In the genomic region with DNA sequence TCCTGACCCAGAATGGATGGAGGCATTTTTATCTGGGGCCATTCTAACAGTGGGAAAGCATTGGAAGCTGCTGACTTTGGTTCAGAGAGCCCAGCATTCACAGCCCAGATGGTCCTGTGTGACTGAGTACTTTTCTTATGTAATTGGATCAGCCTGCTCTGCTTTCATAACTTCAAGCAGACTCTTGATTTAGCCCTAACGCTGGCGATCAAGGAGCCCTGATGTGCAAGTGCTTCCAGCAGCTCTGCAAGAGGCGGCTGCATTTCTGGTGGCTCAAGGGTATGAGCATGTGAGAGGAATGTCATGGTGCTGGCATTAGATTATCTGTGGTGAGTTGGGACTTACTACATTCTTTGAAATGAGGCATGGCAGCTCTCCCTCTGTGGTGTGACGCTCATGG, we compare ENCODE assay signal across 7 mouse cellular contexts. TPM values are rescaled to one million over a fixed set of nuclear protein-coding genes. Genes with fewer than 3 reads are reported as not detected.
DNase-seq lines count a peak whose midpoint lies in the region; ATAC-seq lines count a peak whose summit lies in the region.

No protein-coding gene starts in this region.

- DNase-seq in gastrocnemius, postnatal 25 days = peak; percentile 31
- peak; percentile 67 to 77 for DNase-seq in left cerebral cortex, adult 18-20 months (ENCODE audit: low spot score in 2 of 2)
- peak; percentile 81 for DNase-seq in skeletal muscle tissue, adult 2 months (ENCODE audit: low read depth, low spot score)
- no peak for DNase-seq in kidney, adult 11 months
- DNase-seq in thymus, adult 18-20 months = no peak

- H3K36me3 ChIP-seq in midbrain, embryonic 12.5 days = peaks cover 47% of the 10 kb centered on the region
- H3K36me3 ChIP-seq in midbrain, embryonic 16.5 days (ENCODE audit: control insufficient read depth, insufficient read depth, low read length) = peaks cover 9% of the 10 kb centered on the region

- no peak for ATAC-seq in midbrain, embryonic 12.5 days (ENCODE audit: low FRiP score, low read depth)
- no peak for ATAC-seq in midbrain, embryonic 16.5 days

- H3K27ac ChIP-seq in midbrain, embryonic 12.5 days (replicated peaks) = 0 out of 2 replicates have a peak overlapping the region, but pooled peaks have one; percentile 4
- no peak overlapping the region for H3K27ac ChIP-seq in midbrain, embryonic 16.5 days (ENCODE audit: low read length)

- no peaks in the 10 kb centered on the region for H3K27me3 ChIP-seq in midbrain, embryonic 12.5 days
- H3K27me3 ChIP-seq in midbrain, embryonic 16.5 days (ENCODE audit: control insufficient read depth, insufficient read depth, low read depth, low read length) = no peaks in the 10 kb centered on the region

- H3K4me2 ChIP-seq in midbrain, embryonic 12.5 days (replicated peaks) = no peak overlapping the region
- no peak overlapping the region for H3K4me2 ChIP-seq in midbrain, embryonic 16.5 days (ENCODE audit: low read length)

- 63% methylated on average over 4 of the region's 4 CpGs for WGBS in midbrain, embryonic 12.5 days
- 40% methylated on average over 4 of the region's 4 CpGs for WGBS in midbrain, embryonic 16.5 days

- H3K4me1 ChIP-seq in midbrain, embryonic 12.5 days = 0 out of 2 replicates have a peak, but pooled peaks cover 6% of the 10 kb centered on the region
- H3K4me1 ChIP-seq in midbrain, embryonic 16.5 days (ENCODE audit: control insufficient read depth, insufficient read depth, low read length) = no peaks in the 10 kb centered on the region; the same call in 1 of the 2 replicates

- no peak overlapping the region for H3K4me3 ChIP-seq in midbrain, embryonic 12.5 days
- no peak overlapping the region for H3K4me3 ChIP-seq in midbrain, embryonic 16.5 days (ENCODE audit: low read depth, low read length)

- H3K9ac ChIP-seq in midbrain, embryonic 12.5 days (replicated peaks) = no peak overlapping the region
- no peak overlapping the region for H3K9ac ChIP-seq in midbrain, embryonic 16.5 days (ENCODE audit: low read depth, low read length)

- no peaks in the 10 kb centered on the region for H3K9me3 ChIP-seq in midbrain, embryonic 12.5 days
- no peaks in the 10 kb centered on the region for H3K9me3 ChIP-seq in midbrain, embryonic 16.5 days (replicated peaks; ENCODE audit: control insufficient read depth, low read length, poor library complexity, severe bottlenecking)

RNA-seq across cellular contexts. Expression of gene Wipf2, which starts 8.6 kb away (rescaled TPM):
- 4.9 TPM in 2 replicates for polyA plus RNA-seq in midbrain, embryonic 12.5 days (2016; fragmentation: Nextera tagmentation; extraction: Ambion mirVana)
- 4.5 and 4.7 TPM in 2 replicates for polyA plus RNA-seq in midbrain, embryonic 16.5 days (2015; fragmentation: Nextera tagmentation; extraction: Ambion mirVana)
- 1 to 10 TPM; 4.1 to 4.9 TPM for total RNA-seq in gastrocnemius, postnatal 25 days (2021)
- total RNA-seq in left cerebral cortex, adult 18-20 months (2021) = 10 to 100 TPM; 73.3 to 75.5 TPM

RNA-seq across cellular contexts. Expression of gene Rapgefl1, which starts 35.5 kb away (rescaled TPM):
- 3.0 and 3.1 TPM in 2 replicates for polyA plus RNA-seq in midbrain, embryonic 12.5 days (2016; fragmentation: Nextera tagmentation; extraction: Ambion mirVana)
- polyA plus RNA-seq in midbrain, embryonic 16.5 days (2015; fragmentation: Nextera tagmentation; extraction: Ambion mirVana) = 9.6 and 10.6 TPM in 2 replicates
- total RNA-seq in gastrocnemius, postnatal 25 days (2021) = under 1 TPM; 0.23 to 0.40 TPM
- total RNA-seq in left cerebral cortex, adult 18-20 months (2021) = 100 to 1,000 TPM; 133 to 139 TPM

RNA-seq across cellular contexts. Expression of gene Cdc6, which starts 35.6 kb away (rescaled TPM):
- 28.3 and 29.0 TPM in 2 replicates for polyA plus RNA-seq in midbrain, embryonic 12.5 days (2016; fragmentation: Nextera tagmentation; extraction: Ambion mirVana)
- polyA plus RNA-seq in midbrain, embryonic 16.5 days (2015; fragmentation: Nextera tagmentation; extraction: Ambion mirVana) = 2.4 TPM in 2 replicates
- under 1 TPM; 0.13 to 0.56 TPM for total RNA-seq in gastrocnemius, postnatal 25 days (2021)
- under 1 TPM; 0.33 to 0.45 TPM for total RNA-seq in left cerebral cortex, adult 18-20 months (2021)

RNA-seq across cellular contexts. Expression of gene Rara, which starts 55.6 kb away (rescaled TPM):
- polyA plus RNA-seq in midbrain, embryonic 12.5 days (2016; fragmentation: Nextera tagmentation; extraction: Ambion mirVana) = 15.5 and 17.3 TPM in 2 replicates
- 9.5 and 9.6 TPM in 2 replicates for polyA plus RNA-seq in midbrain, embryonic 16.5 days (2015; fragmentation: Nextera tagmentation; extraction: Ambion mirVana)
- 10 to 100 TPM in 1 of 2 experiments, 1 to 10 TPM in 1; 9.4 to 12.8 TPM for total RNA-seq in gastrocnemius, postnatal 25 days (2021)
- 10 to 100 TPM; 14.4 to 14.9 TPM for total RNA-seq in left cerebral cortex, adult 18-20 months (2021)

Comparison
In these comparisons a context has a peak if more than half of its experiments do, and no peak if none do; other contexts are left out.
1. DNase-seq: peak in gastrocnemius, postnatal 25 days (single experiment), left cerebral cortex, adult 18-20 months (2 of 2) and skeletal muscle tissue, adult 2 months (single experiment); none in kidney, adult 11 months (single experiment) and thymus, adult 18-20 months (0 of 2).
2. RNA of gene Wipf2, which starts 8.6 kb away (total RNA-seq): 73.3 to 75.5 TPM in left cerebral cortex, adult 18-20 months; 4.1 to 4.9 TPM in gastrocnemius, postnatal 25 days; every median in the first group is over 10 times any median in the second.
3. RNA of gene Rapgefl1, which starts 35.5 kb away (total RNA-seq): 133 to 139 TPM in left cerebral cortex, adult 18-20 months; 0.23 to 0.40 TPM in gastrocnemius, postnatal 25 days; every median in the first group is over 10 times any median in the second.